14 mouse cellular contexts compared by ENCODE assay signal in genomic region chr16:32396541-32396835, GRCm38 (mm10). TPM values are rescaled to one million over a fixed set of nuclear protein-coding genes. Genes with fewer than 3 reads are reported as not detected.
DNase-seq lines count a peak whose midpoint lies in the region; ATAC-seq and TF ChIP-seq lines count a peak whose summit lies in the region.
"Had no signal": no experiment of that assay in that cellular context is flagged by ENCODE, and none has a peak within 500 bp of the region (broad histone marks: within the 10 kb centered on the region; RNA-seq: fewer than 3 reads in every experiment).

No protein-coding gene starts in this region.

- no peak for ATAC-seq in hindbrain, embryonic 12.5 days (ENCODE audit: low FRiP score)
- ATAC-seq in hindbrain, embryonic 14.5 days (ENCODE audit: low FRiP score), result no peak
- ATAC-seq in heart, embryonic 12.5 days (ENCODE audit: insufficient number of reproducible peaks, low FRiP score), result no peak
- no peak for ATAC-seq in stomach, embryonic 16.5 days (ENCODE audit: insufficient read depth, low FRiP score)

- no peak overlapping the region for H3K4me2 ChIP-seq in hindbrain, embryonic 12.5 days (replicated peaks)
- no peak overlapping the region for H3K4me2 ChIP-seq in hindbrain, embryonic 14.5 days (replicated peaks)
- H3K4me2 ChIP-seq in heart, embryonic 12.5 days, result no peak overlapping the region
- no peak overlapping the region for H3K4me2 ChIP-seq in stomach, embryonic 16.5 days (ENCODE audit: low read depth, low read length)

- no peaks in the 10 kb centered on the region for H3K27me3 ChIP-seq in hindbrain, embryonic 12.5 days
- H3K27me3 ChIP-seq in hindbrain, embryonic 14.5 days (ENCODE audit: control insufficient read depth, insufficient read depth, low read length), result no peaks in the 10 kb centered on the region
- no peaks in the 10 kb centered on the region for H3K27me3 ChIP-seq in heart, embryonic 12.5 days (replicated peaks)
- H3K27me3 ChIP-seq in stomach, embryonic 16.5 days (ENCODE audit: control insufficient read depth, insufficient read depth, low read length), result no peaks in the 10 kb centered on the region

- peaks cover 12% of the 10 kb centered on the region for H3K36me3 ChIP-seq in hindbrain, embryonic 12.5 days
- H3K36me3 ChIP-seq in hindbrain, embryonic 14.5 days (replicated peaks; ENCODE audit: control insufficient read depth, insufficient read depth), result peaks cover 9% of the 10 kb centered on the region
- H3K36me3 ChIP-seq in heart, embryonic 12.5 days, result peaks cover 16% of the 10 kb centered on the region
- H3K36me3 ChIP-seq in stomach, embryonic 16.5 days (ENCODE audit: control insufficient read depth, insufficient read depth, low read length), result peaks cover 8% of the 10 kb centered on the region; the same call in 1 of the 2 replicates

- no peak overlapping the region for H3K4me3 ChIP-seq in hindbrain, embryonic 12.5 days
- H3K4me3 ChIP-seq in hindbrain, embryonic 14.5 days (replicated peaks; ENCODE audit: low read length), result no peak overlapping the region
- H3K4me3 ChIP-seq in heart, embryonic 12.5 days, result no peak overlapping the region
- no peak overlapping the region for H3K4me3 ChIP-seq in stomach, embryonic 16.5 days (replicated peaks; ENCODE audit: low read length)
- no peak overlapping the region for H3K4me3 ChIP-seq in layer of hippocampus, adult 2 months
- H3K4me3 ChIP-seq: erythroblast, embryonic 14.5 days had no signal

- no peaks in the 10 kb centered on the region for H3K4me1 ChIP-seq in hindbrain, embryonic 12.5 days
- H3K4me1 ChIP-seq in hindbrain, embryonic 14.5 days (replicated peaks; ENCODE audit: control insufficient read depth, insufficient read depth, low read length), result no peaks in the 10 kb centered on the region
- H3K4me1 ChIP-seq in heart, embryonic 12.5 days (replicated peaks), result peaks cover 15% of the 10 kb centered on the region
- H3K4me1 ChIP-seq in stomach, embryonic 16.5 days (ENCODE audit: control insufficient read depth, insufficient read depth, low read length), result no peaks in the 10 kb centered on the region

- DNase-seq in hindbrain, embryonic 14.5 days (ENCODE audit: low spot score), result no peak
- peak; percentile 7 for DNase-seq in retina, postnatal 1 day
- no peak for DNase-seq in retina, embryonic 14.5 days (ENCODE audit: low spot score)
- DNase-seq in layer of hippocampus, adult 2 months (ENCODE audit: low spot score in 2 of 2), result no peak
- no peak for DNase-seq in thymus, postnatal 25 days
- DNase-seq: cerebellum, postnatal 36 days; kidney, adult 18-20 months had no signal

- H3K9ac ChIP-seq in hindbrain, embryonic 12.5 days, result no peak overlapping the region
- no peak overlapping the region for H3K9ac ChIP-seq in hindbrain, embryonic 14.5 days
- no peak overlapping the region for H3K9ac ChIP-seq in heart, embryonic 12.5 days
- H3K9ac ChIP-seq in stomach, embryonic 16.5 days (ENCODE audit: low read length), result no peak overlapping the region

- 0 out of 2 replicates have a peak overlapping the region, but pooled peaks have one; percentile 52 for H3K27ac ChIP-seq in hindbrain, embryonic 12.5 days
- H3K27ac ChIP-seq in hindbrain, embryonic 14.5 days, result no peak overlapping the region
- H3K27ac ChIP-seq in heart, embryonic 12.5 days (ENCODE audit: poor library complexity, severe bottlenecking), result peak overlapping the region; percentile 71; the same call in 1 of the 2 replicates
- peak overlapping the region; percentile 22; the same call in 1 of the 2 replicates for H3K27ac ChIP-seq in stomach, embryonic 16.5 days (ENCODE audit: low read length)
- H3K27ac ChIP-seq in layer of hippocampus, adult 2 months, result no peak overlapping the region

- TF ChIP-seq CTCF in layer of hippocampus, adult 2 months (conservative IDR thresholded peaks at IDR 0.05), result no peak

- no peaks in the 10 kb centered on the region for H3K9me3 ChIP-seq in hindbrain, embryonic 12.5 days (replicated peaks)
- no peaks in the 10 kb centered on the region for H3K9me3 ChIP-seq in hindbrain, embryonic 14.5 days (ENCODE audit: control insufficient read depth, low read length)
- H3K9me3 ChIP-seq in heart, embryonic 12.5 days (replicated peaks), result no peaks in the 10 kb centered on the region
- no peaks in the 10 kb centered on the region for H3K9me3 ChIP-seq in stomach, embryonic 16.5 days (replicated peaks; ENCODE audit: control insufficient read depth, low read length)

- 58% methylated on average over 3 of the region's 3 CpGs for WGBS in hindbrain, embryonic 12.5 days
- WGBS in hindbrain, embryonic 14.5 days, result 54% methylated on average over 3 of the region's 3 CpGs
- 58% methylated on average over 3 of the region's 3 CpGs for WGBS in heart, embryonic 12.5 days
- 46% methylated on average over 3 of the region's 3 CpGs for whole genome bisulfite sequencing in stomach, embryonic 16.5 days

RNA-seq across cellular contexts. Expression of gene Tm4sf19, which starts 3.8 kb away (rescaled TPM):
- polyA plus RNA-seq in hindbrain, embryonic 12.5 days (2016; fragmentation: Nextera tagmentation; extraction: Ambion mirVana), result not detected in 2 replicates
- polyA plus RNA-seq in hindbrain, embryonic 14.5 days (2014; fragmentation: Nextera tagmentation; extraction: Ambion mirVana), result not detected in 2 replicates
- not detected in 2 replicates for polyA plus RNA-seq in heart, embryonic 12.5 days (2016; fragmentation: Nextera tagmentation; extraction: Ambion mirVana)
- not detected in 2 replicates for polyA plus RNA-seq in stomach, embryonic 16.5 days (2015; fragmentation: Nextera tagmentation; extraction: Ambion mirVana)
- not detected for total RNA-seq in layer of hippocampus, adult 2 months (2021)
- total RNA-seq: heart, postnatal 36 days; monocyte, adult 5-6 weeks had no signal
- polyA plus RNA-seq: erythroblast, embryonic 14.5 days; liver, embryonic 16.5 days had no signal

RNA-seq across cellular contexts. Expression of gene Tctex1d2, which starts 23.0 kb away (rescaled TPM):
- polyA plus RNA-seq in hindbrain, embryonic 12.5 days (2016; fragmentation: Nextera tagmentation; extraction: Ambion mirVana), result 27.6 and 29.8 TPM in 2 replicates
- polyA plus RNA-seq in hindbrain, embryonic 14.5 days (2014; fragmentation: Nextera tagmentation; extraction: Ambion mirVana), result 37.5 and 49.7 TPM in 2 replicates
- polyA plus RNA-seq in heart, embryonic 12.5 days (2016; fragmentation: Nextera tagmentation; extraction: Ambion mirVana), result 21.6 and 27.1 TPM in 2 replicates
- polyA plus RNA-seq in stomach, embryonic 16.5 days (2015; fragmentation: Nextera tagmentation; extraction: Ambion mirVana), result 24.4 and 24.5 TPM in 2 replicates
- total RNA-seq in layer of hippocampus, adult 2 months (2021), result 10 to 100 TPM; 11.8 to 14.3 TPM
- polyA plus RNA-seq: erythroblast, embryonic 14.5 days had no signal

RNA-seq across cellular contexts. Expression of gene Pcyt1a, which starts 34.2 kb away (rescaled TPM):
- 47.5 and 48.6 TPM in 2 replicates for polyA plus RNA-seq in hindbrain, embryonic 12.5 days (2016; fragmentation: Nextera tagmentation; extraction: Ambion mirVana)
- polyA plus RNA-seq in hindbrain, embryonic 14.5 days (2014; fragmentation: Nextera tagmentation; extraction: Ambion mirVana), result 53.1 and 54.5 TPM in 2 replicates
- polyA plus RNA-seq in heart, embryonic 12.5 days (2016; fragmentation: Nextera tagmentation; extraction: Ambion mirVana), result 43.2 and 48.9 TPM in 2 replicates
- polyA plus RNA-seq in stomach, embryonic 16.5 days (2015; fragmentation: Nextera tagmentation; extraction: Ambion mirVana), result 42.0 and 54.3 TPM in 2 replicates
- total RNA-seq in layer of hippocampus, adult 2 months (2021), result 10 to 100 TPM; 32.6 to 33.7 TPM

Comparison
In these comparisons a context has a peak if more than half of its experiments do, and no peak if none do; other contexts are left out.
1. H3K27ac ChIP-seq: peak in hindbrain, embryonic 12.5 days (single experiment), heart, embryonic 12.5 days (single experiment) and stomach, embryonic 16.5 days (single experiment); none in hindbrain, embryonic 14.5 days (single experiment) and layer of hippocampus, adult 2 months (single experiment).